Mouse (Mus musculus): ENCODE results near the gene Scly. TPM values are rescaled to one million over a fixed set of nuclear protein-coding genes. Genes with fewer than 3 reads are reported as not detected.

Gene Scly
- total and polyA plus RNA-seq, 3 experiments, result 23.1 to 48.8 TPM; not detected in 1

DNA sequence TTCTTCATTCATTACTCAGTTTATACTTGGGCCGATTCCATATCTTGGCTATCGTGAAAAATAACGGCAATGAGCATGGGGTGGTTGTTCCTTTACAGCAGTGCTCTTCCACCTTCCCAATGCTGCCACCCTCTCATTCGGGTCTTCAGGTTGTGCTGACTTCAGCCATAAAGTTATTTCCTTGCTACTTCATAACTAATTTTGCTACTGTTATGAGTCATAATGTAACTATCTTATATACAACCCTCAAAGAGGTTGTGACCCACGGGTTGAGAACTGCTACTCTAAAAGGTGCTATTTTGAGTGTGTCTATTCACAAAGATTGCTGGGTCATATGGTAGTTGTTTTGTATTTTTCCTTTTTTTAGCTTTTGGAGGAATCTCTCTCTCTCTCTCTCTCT lies 38.3 kb upstream of the Scly start:
- H3K36me3 ChIP-seq (ENCODE audit: control insufficient read depth in 1 of 2, insufficient read depth in 2 of 2, low read length in 2 of 2), result peaks cover 9 to 18% of the 10 kb centered on the region in 2 experiments
- H3K27me3 ChIP-seq (ENCODE audit: control insufficient read depth in 1 of 2, insufficient read depth in 2 of 2, low read length in 2 of 2), result no peaks in the 10 kb centered on the region
- H3K79me2 ChIP-seq (ENCODE audit: control insufficient read depth, insufficient read depth, low read length, poor library complexity), result peaks cover 39% of the 10 kb centered on the region
- no peak for TF ChIP-seq RCOR1 (IDR thresholded peaks at IDR 0.05; ENCODE audit: low read depth, low read length)
- TF ChIP-seq TCF12 (IDR thresholded peaks at IDR 0.05; ENCODE audit: low read depth, low read length), result no peak
- no peak for TF ChIP-seq RAD21 (IDR thresholded peaks at IDR 0.05; ENCODE audit: low read depth, low read length)
- TF ChIP-seq ZMIZ1 (IDR thresholded peaks at IDR 0.05; ENCODE audit: low read depth, low read length), result no peak
- no peak for TF ChIP-seq NRF1 (IDR thresholded peaks at IDR 0.05; ENCODE audit: insufficient read depth, low read depth, low read length, poor library complexity, severe bottlenecking)
- no peak for TF ChIP-seq E2F4 (IDR thresholded peaks at IDR 0.05; ENCODE audit: borderline replicate concordance, low read depth, low read length)
- TF ChIP-seq TAL1 (IDR thresholded peaks at IDR 0.05; ENCODE audit: low read length), result no peak
- TF ChIP-seq NELFE (IDR thresholded peaks at IDR 0.05; ENCODE audit: low read depth, low read length), result no peak
- no peak for TF ChIP-seq MYB (IDR thresholded peaks at IDR 0.05; ENCODE audit: low read depth, low read length)
- TF ChIP-seq USF2 (IDR thresholded peaks at IDR 0.05; ENCODE audit: borderline replicate concordance in 1 of 2, insufficient read depth in 1 of 2, low read depth in 1 of 2, low read length in 2 of 2), result no peak
- TF ChIP-seq ZC3H11A (IDR thresholded peaks at IDR 0.05; ENCODE audit: low read depth, low read length), result no peak
- no peak for TF ChIP-seq EP300 (IDR thresholded peaks at IDR 0.05; ENCODE audit: low read depth in 1 of 2, low read length in 2 of 2)
- TF ChIP-seq HCFC1 (IDR thresholded peaks at IDR 0.05; ENCODE audit: low read depth, low read length), result no peak
- no peak for TF ChIP-seq MAZ (IDR thresholded peaks at IDR 0.05; ENCODE audit: low read depth, low read length)
- TF ChIP-seq ETS1 (IDR thresholded peaks at IDR 0.05; ENCODE audit: low read depth, low read length), result no peak
- no peak for TF ChIP-seq POLR2A (IDR thresholded peaks at IDR 0.05; ENCODE audit: control insufficient read depth in 1 of 2, insufficient read depth in 1 of 2, low read depth in 1 of 2, low read length in 2 of 2, poor library complexity in 1 of 2)
- no peak for TF ChIP-seq MEF2A (IDR thresholded peaks at IDR 0.05; ENCODE audit: extremely low read depth, insufficient replicate concordance, low read depth, low read length, poor library complexity, severe bottlenecking)
- no peak for TF ChIP-seq BHLHE40 (IDR thresholded peaks at IDR 0.05; ENCODE audit: borderline replicate concordance, low read depth, low read length)
- TF ChIP-seq POLR2AphosphoS2 (IDR thresholded peaks at IDR 0.05; ENCODE audit: low read length), result no peak
- no peak overlapping the region for H3K9ac ChIP-seq (ENCODE audit: control insufficient read depth, low read depth, low read length, poor library complexity, severe bottlenecking)
- H3K27ac ChIP-seq (ENCODE audit: control insufficient read depth, low read depth, low read length), result no peak overlapping the region
- no peak overlapping the region for H3K4me3 ChIP-seq (ENCODE audit: control insufficient read depth in 1 of 2, insufficient read depth in 1 of 2, low read depth in 2 of 2, low read length in 2 of 2)
- H3K9me3 ChIP-seq (replicated peaks; ENCODE audit: insufficient read depth, low read length), result no peaks in the 10 kb centered on the region
- DNase-seq (ENCODE audit: low read depth, low spot score), result no peak
- H3K4me1 ChIP-seq (ENCODE audit: control insufficient read depth in 1 of 2, insufficient read depth in 2 of 2, low read length in 2 of 2), result peaks cover 4 to 6% of the 10 kb centered on the region in 2 experiments; a peak in 2 of 4 replicates

GRCm38 (mm10) chr1:91262508-91262907 lies 35.6 kb upstream of the Scly start:
- H3K27ac ChIP-seq (ENCODE audit: control insufficient read depth, low read depth, low read length), result no peak overlapping the region
- H3K9me3 ChIP-seq (replicated peaks; ENCODE audit: insufficient read depth, low read length), result no peaks in the 10 kb centered on the region
- no peak overlapping the region for H3K9ac ChIP-seq (ENCODE audit: control insufficient read depth, low read depth, low read length, poor library complexity, severe bottlenecking)
- no peaks in the 10 kb centered on the region for H3K27me3 ChIP-seq (ENCODE audit: control insufficient read depth in 1 of 2, insufficient read depth in 2 of 2, low read length in 2 of 2)
- no peak for TF ChIP-seq POLR2A (IDR thresholded peaks at IDR 0.05; ENCODE audit: control insufficient read depth in 1 of 2, insufficient read depth in 1 of 2, low read depth in 1 of 2, low read length in 2 of 2, poor library complexity in 1 of 2)
- peaks cover 4 to 6% of the 10 kb centered on the region in 2 experiments; a peak in 3 of 4 replicates for H3K4me1 ChIP-seq (ENCODE audit: control insufficient read depth in 1 of 2, insufficient read depth in 2 of 2, low read length in 2 of 2)
- H3K4me3 ChIP-seq (ENCODE audit: control insufficient read depth in 1 of 2, insufficient read depth in 1 of 2, low read depth in 2 of 2, low read length in 2 of 2), result no peak overlapping the region
- H3K36me3 ChIP-seq (ENCODE audit: control insufficient read depth in 1 of 2, insufficient read depth in 2 of 2, low read length in 2 of 2), result peaks cover 6 to 18% of the 10 kb centered on the region in 2 experiments
- DNase-seq (ENCODE audit: low read depth, low spot score), result no peak
- H3K79me2 ChIP-seq (ENCODE audit: control insufficient read depth, insufficient read depth, low read length, poor library complexity), result peaks cover 30% of the 10 kb centered on the region

Data from MEL (cell line).